Mouse (Mus musculus) CH12.LX (cell line): Measurements from ENCODE around the gene Pik3r1.

Experiments
- CTCF ChIP-seq, 2 experiments: IDR thresholded peaks in 1 of 2; conservative IDR thresholded peaks in 1 of 2; 2 replicates each; pipeline ENCODE4 v1.5.1; 2011 to 2012; ENCODE audit warnings: low read depth in 2 of 2, low read length in 2 of 2, improper control_type of control experiment in 1 of 2, inconsistent platforms in 1 of 2, mild to moderate bottlenecking in 1 of 2, moderate library complexity in 1 of 2
- E2F4 ChIP-seq: IDR thresholded peaks from 2 replicates; pipeline ENCODE4 v1.6.1; 2011; ENCODE audit warnings: low read depth, low read length, improper control_type of control experiment; ENCODE audit not compliant: insufficient replicate concordance
- ELF1 ChIP-seq: IDR thresholded peaks from 2 replicates; pipeline ENCODE4 v1.6.1; 2014; ENCODE audit warnings: low read depth, mild to moderate bottlenecking, inconsistent platforms, low read length, improper control_type of control experiment
- EP300 ChIP-seq: IDR thresholded peaks from 2 replicates; pipeline ENCODE4 v1.6.1; 2011; ENCODE audit warnings: low read length, improper control_type of control experiment
- HCFC1 ChIP-seq: IDR thresholded peaks from 2 replicates; pipeline ENCODE4 v1.6.1; 2012; ENCODE audit warnings: low read depth, mild to moderate bottlenecking, inconsistent platforms, low read length, improper control_type of control experiment
- JUND ChIP-seq: conservative IDR thresholded peaks from 2 replicates; pipeline ENCODE4 v1.6.1; 2011; ENCODE audit warnings: low read depth, low read length, improper control_type of control experiment
- MAX ChIP-seq: IDR thresholded peaks from 2 replicates; pipeline ENCODE4 v1.6.1; 2011; ENCODE audit warnings: low read length, improper control_type of control experiment
- MAZ ChIP-seq: IDR thresholded peaks from 2 replicates; pipeline ENCODE4 v1.6.1; 2012; ENCODE audit warnings: low read depth, mild to moderate bottlenecking, inconsistent platforms, low read length, improper control_type of control experiment, moderate library complexity
- MEF2A ChIP-seq: IDR thresholded peaks from 2 replicates; pipeline ENCODE4 v1.6.1; 2014; ENCODE audit warnings: low read depth, mild to moderate bottlenecking, inconsistent platforms, low read length, improper control_type of control experiment, borderline replicate concordance
- POLR2AphosphoS2 ChIP-seq: IDR thresholded peaks from 2 replicates; pipeline ENCODE4 v1.6.1; 2011; ENCODE audit warnings: low read depth, low read length, improper control_type of control experiment
- RAD21 ChIP-seq: IDR thresholded peaks from 2 replicates; pipeline ENCODE4 v1.6.1; 2011; ENCODE audit warnings: low read depth, mild to moderate bottlenecking, low read length, improper control_type of control experiment, moderate library complexity
- TCF12 ChIP-seq: IDR thresholded peaks from 2 replicates; pipeline ENCODE4 v1.6.1; 2014; ENCODE audit warnings: low read depth, mild to moderate bottlenecking, inconsistent platforms, low read length, improper control_type of control experiment
- USF1 ChIP-seq: IDR thresholded peaks from 2 replicates; pipeline ENCODE4 v1.6.1; 2014; ENCODE audit warnings: low read depth, mild to moderate bottlenecking, inconsistent platforms, low read length, improper control_type of control experiment
- ZNF384 ChIP-seq: IDR thresholded peaks from 2 replicates; pipeline ENCODE4 v1.6.1; 2012; ENCODE audit warnings: low read depth, low read length, improper control_type of control experiment, inconsistent platforms

DNA sequence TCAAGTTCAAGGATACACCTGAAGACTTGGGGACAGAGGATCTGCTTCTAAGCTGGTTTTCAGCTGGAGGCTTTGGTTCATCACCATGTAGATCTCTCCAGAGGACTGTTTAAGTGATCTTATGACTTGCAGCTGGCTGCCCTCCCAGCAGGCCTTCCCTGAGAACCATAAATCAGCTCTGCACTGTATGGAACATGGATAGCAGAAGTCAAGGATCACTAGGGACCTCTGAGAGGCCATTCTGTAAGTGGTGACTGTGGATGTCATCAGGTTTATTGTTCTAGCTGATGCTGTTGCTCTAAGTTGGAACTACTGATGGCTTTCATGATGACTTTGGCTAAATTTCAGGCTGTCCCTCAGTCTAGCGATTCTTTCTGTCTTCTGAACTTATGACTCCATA lies 105.1 kb downstream of the Pik3r1 start:
- no peak for TF ChIP-seq CTCF (conservative IDR thresholded peaks at IDR 0.05 in 1 of 2, IDR thresholded peaks at IDR 0.05 in 1 of 2; ENCODE audit: low read depth in 2 of 2, low read length in 2 of 2)
- no peak for TF ChIP-seq POLR2AphosphoS2
- TF ChIP-seq RAD21: no peak
- no peak for TF ChIP-seq ELF1
- no peak for TF ChIP-seq MAZ
- TF ChIP-seq HCFC1: no peak
- TF ChIP-seq USF1: no peak
- no peak for TF ChIP-seq EP300
- TF ChIP-seq ZNF384: no peak
- no peak for TF ChIP-seq JUND
- TF ChIP-seq MAX: no peak
- TF ChIP-seq E2F4: no peak
- TF ChIP-seq TCF12: no peak
- no peak for TF ChIP-seq MEF2A
